Mouse (Mus musculus): ENCODE data around the gene Dcdc2a. TPM values are rescaled to one million over a fixed set of nuclear protein-coding genes. Genes with fewer than 3 reads are reported as not detected.

Dcdc2a gene
- total RNA-seq, 2 experiments from 2014 or later, result not detected

DNA sequence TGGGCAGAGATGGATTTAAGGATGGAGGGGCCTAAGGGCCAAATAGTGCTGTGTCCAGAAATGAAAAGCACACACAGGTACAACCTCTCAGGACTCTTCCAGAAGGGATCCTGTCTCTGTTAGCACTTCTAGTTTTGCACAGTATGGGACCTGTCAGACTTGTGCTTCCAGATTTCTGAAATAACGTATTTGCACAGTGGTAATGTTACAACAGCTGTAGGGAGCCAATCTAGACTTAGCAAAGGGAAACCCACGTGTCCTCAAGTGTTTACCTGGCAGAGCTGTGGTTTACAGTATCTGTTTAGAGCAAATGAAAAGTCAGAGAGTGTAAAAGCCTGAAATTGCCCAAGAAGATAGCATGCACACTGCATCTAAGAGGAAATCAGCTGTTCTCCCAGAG lies 104.1 kb downstream of the Dcdc2a start:
- ATAC-seq (replicated peaks; ENCODE audit: low FRiP score, poor library complexity, severe bottlenecking), result no peak

DNA sequence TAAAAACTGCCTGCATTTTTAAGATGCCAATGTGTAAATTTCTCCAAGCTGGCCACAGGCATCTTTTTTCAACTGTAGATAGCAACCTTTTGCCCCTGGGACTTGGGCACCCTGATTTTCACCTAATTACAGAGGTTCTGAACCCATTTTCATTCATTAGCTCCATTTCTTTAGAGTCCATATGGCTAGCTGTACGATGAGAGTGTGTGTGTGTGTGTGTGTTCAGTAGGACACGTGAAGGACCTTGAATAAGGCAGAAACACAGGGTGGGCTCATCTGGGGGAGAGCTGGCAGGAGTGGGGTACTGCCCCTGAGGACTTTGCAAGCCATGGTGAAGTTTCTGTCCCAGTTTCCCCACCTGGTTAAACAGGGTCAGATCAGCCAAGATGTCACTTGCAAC lies 105.0 kb downstream of the Dcdc2a start:
- ATAC-seq (replicated peaks; ENCODE audit: low FRiP score, poor library complexity, severe bottlenecking), result no peak

DNA sequence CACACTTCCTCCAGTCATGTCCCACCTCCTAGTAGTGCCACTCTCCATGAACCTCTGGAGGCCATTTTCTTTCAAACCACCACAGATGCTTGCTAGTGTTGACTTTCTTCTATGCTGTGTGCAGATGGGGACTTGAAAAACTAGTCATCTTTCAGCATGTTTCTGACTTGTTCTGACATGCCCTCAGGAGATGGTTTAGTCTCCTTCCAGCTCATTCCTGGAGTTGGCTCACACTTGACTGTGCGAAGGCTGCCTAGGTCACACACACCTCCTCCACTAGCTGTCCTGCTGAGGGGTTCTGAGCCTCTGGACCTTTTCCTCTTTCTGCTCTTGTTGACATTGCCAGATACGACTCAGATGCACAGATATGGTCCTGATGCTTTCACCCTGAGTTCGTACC lies 106.8 kb downstream of the Dcdc2a start:
- no peak for ATAC-seq (replicated peaks; ENCODE audit: low FRiP score, poor library complexity, severe bottlenecking)

DNA sequence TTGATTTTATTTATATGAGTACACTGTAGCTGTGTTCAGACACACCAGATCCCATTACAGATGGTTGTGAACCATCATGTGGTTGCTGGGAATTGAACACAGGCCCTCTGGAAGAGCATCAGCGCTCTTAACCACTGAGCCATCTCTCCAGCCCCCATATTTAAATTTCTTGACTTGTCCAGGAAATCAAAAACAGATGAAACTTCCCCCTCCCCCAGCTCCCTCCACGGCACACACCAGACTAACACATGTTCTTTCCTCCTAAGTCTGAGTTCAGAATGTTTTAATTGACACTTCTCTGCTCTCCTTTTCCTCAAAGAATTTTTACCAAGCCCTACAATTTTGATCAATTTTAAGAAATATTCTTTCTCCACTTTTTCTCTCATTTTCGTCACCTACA lies 113.1 kb downstream of the Dcdc2a start:
- no peak for ATAC-seq (replicated peaks; ENCODE audit: low FRiP score, poor library complexity, severe bottlenecking)

DNA sequence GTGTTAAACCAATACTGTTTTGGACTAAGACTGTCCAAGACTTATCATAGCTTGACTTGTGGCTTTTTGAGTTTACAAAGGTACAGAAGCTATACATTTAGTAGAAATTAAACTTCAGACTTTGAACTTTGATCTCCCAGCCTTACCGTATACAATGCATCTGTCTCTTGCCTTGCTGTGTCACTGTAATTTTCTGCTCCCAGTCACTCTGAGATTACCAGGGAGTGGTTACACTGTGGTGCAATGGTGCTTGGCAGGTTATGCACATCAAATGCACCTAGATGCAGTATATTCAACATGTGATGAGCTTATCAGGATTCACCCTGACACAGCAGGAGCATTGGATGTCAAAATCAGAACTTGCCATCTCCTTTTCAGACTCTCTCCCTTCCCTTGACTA lies 122.0 kb downstream of the Dcdc2a start:
- ATAC-seq (replicated peaks; ENCODE audit: low FRiP score, poor library complexity, severe bottlenecking), result no peak

DNA sequence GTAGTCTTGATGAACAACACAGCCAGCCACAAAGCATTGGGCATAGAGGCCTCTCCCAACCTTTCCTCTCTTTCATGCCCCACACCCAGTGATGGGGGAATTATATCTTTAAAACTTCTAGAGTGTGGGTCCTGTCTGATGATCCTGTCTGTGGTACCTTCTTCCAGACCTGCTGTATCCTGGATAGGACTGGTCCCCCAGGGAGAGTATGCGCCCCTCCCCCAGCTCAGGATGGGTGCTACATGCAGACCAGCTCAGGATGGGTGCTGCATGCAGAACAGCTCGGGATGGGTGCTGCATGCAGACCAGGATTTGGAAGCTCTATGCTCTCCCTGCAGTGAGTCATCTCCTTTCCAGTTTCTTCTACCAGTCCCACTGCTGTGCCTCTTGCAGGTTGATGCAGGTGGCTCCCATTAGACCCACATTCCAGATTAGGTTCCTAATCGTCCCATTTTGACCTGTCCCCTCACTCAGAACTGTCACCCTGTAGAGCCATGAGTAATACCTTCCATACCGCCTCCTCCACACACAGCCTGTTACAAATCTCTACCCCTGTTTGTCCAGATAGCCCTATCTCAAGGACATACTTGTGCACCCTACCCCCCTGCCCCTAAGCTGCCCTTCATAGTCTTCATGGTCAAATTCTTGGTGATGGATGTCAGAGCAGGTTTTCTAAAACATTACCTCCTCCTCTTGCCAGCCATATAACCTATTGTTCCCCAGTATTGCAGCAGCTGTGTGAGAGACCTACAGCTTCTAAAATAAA lies 122.6 kb downstream of the Dcdc2a start:
- no peak for ATAC-seq (replicated peaks; ENCODE audit: low FRiP score, poor library complexity, severe bottlenecking)

DNA sequence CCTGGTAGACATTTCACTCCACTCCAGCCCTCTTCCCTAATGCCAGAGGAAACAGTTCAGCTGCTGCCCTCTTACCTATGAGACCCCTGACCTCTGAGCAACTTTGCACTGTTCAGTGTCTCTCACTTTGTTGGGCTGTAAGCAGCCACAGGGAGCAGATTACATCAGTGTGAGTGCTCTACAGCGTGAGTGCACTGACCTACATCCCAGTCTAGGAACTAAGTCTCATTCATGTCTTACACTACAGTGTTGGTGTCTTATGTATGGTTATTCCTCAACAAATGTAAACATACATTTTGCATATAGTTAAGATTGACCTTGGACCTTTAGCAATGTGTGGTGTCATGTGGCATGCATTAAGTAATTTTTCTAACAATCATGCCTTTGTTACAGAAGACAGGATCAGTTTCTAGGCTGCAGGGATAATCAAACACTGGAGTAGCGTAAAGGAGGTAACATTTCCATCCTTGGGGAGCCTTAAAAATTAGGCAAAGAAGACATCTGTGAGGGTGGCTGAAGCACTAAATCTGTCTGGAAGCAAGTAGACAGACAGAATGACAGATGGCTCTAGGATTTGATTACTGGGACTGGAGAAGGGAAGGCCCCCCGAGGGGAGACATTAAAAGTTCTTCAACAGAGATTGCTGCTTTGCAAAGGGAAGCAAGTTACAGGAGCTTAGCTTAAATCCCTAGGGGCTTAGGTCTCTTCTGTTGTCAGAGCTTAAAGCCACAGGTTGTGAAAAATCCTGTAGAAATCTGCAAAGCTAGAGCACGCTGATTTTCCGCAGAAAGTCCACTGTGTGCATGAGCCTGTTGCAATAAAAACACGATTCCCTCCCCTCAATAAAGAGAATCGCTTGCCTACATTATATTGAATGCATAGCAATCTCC lies 130.9 kb downstream of the Dcdc2a start:
- no peak for ATAC-seq (replicated peaks; ENCODE audit: low FRiP score, poor library complexity, severe bottlenecking)

DNA sequence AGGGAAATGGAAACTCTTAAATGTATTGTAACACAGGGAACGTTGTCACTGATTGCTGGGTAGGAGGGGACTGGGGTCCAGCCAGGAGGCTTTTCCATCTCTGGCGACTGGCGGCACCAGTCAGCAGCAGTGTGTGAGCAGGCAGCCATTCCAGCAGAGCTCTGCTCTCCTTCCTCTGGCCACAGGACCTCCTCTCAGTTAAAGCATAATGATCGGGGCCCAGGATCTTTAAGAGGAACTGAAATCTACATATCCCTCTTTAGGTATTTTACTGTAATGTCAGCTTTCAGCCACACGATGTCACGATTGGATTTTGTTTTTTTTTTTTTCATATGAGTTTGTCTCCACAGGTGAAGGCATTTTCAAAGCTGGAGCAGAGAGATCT lies 131.5 kb downstream of the Dcdc2a start:
- no peak for ATAC-seq (replicated peaks; ENCODE audit: low FRiP score, poor library complexity, severe bottlenecking)

DNA sequence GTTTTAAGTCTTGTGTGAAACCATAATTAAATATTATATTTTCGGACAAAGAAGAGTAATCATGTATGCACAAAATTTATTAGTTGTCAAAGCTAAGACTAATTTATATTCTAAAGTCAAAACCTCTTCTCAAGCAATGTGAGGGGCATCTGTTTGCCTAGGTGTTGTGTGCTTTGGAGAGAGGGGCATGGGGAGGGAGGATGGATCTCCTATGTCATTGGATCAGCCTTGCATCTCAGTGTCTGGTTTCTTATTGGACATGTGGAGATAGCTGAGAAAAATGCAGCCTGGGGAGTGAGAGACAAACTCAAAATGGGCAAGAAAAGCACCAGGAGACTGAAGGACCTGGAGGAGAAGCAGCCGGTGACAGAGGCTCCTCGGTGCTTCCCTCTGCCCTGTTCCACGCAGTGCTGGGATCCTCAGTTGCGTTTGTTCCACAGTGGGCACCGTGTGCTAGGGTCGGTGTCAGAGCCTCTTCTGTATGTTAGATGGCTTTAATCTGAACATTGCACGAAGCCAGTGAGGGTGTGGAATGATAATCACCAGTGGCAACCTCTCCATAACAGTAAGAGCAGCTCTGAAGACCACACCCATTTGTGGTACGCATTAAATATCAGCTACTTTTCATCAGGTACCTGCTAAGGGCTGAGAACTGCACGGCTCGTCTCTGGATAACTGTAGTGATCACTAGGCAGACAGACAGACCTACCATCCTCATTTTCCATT lies 133.8 kb downstream of the Dcdc2a start:
- ATAC-seq (replicated peaks; ENCODE audit: low FRiP score, poor library complexity, severe bottlenecking), result no peak

DNA sequence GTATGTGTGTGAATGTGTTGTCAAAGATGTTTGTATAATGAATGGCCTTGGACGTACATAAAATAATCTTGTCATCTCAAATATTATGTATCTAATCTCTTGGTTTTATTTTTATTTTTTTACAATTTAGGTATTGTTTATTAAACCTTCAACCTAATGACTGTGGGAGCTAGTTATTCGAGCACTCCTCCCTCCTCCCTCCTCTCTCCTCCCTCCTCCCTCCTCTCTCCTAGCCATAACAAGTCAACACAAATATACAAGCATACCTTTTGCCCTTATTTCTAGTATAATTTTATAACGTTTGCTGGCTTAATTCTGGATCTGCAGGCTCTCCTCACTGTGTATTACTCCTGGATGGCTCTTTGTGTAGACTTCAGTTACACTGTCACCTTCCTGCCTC lies 134.4 kb downstream of the Dcdc2a start:
- ATAC-seq (replicated peaks; ENCODE audit: low FRiP score, poor library complexity, severe bottlenecking), result no peak

DNA sequence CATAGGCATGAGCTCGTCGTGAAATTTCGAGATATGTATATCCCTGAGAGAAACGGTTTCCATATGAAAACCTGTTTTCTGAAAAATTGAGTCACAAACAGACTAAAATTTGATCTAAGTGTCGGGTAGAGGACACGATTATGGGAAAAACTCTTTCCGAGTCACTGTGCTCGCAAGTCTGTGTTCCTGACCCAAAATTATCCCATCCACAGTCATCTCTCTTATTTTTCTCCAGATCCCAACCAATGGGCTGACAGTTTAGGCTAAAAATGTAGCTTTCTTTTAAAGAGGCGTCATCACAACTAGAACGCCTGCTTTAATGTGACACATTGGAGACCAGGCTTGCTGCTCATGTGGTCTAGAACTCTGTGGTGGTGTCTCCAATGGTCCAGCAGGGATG lies 139.9 kb downstream of the Dcdc2a start:
- ATAC-seq (replicated peaks; ENCODE audit: low FRiP score, poor library complexity, severe bottlenecking), result no peak

DNA sequence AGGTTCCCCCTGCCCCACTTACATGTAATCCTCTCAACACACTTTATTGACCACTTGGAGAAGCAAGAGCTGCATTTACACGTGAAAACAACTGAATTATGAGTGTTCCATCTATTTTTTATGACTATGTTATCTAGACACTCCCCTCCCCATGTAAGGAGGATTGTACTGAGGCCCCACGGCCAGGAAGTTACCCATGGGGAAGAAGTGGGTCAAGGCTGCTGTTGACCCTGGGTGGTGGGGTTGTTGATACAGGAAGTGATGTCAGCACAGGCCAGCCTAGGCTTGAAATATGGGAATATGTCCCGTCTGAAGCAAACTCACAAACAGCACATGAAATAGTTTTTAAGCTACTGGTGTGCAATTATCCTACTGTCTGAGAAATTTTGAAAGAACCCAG lies 144.1 kb downstream of the Dcdc2a start:
- ATAC-seq (replicated peaks; ENCODE audit: low FRiP score, poor library complexity, severe bottlenecking), result no peak

DNA sequence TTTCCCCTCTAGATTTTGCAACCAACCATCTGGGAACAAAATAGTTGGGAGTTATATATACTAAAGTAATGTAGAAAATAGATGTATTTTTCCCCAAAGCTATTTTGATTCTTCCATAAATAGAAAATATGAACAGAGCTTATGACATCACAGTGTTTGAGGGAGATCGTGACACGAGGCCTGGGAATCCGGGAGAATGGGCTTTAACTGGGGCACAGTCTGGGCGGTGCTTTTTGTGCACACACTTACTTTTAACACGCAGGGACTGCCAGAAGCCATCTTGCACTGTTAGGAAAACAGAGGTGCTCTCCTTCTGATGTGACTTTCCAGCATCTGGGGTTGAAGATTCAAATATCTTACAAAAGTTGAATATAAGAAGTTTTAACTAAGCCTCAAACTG lies 151.1 kb downstream of the Dcdc2a start:
- no peak for ATAC-seq (replicated peaks; ENCODE audit: low FRiP score, poor library complexity, severe bottlenecking)

DNA sequence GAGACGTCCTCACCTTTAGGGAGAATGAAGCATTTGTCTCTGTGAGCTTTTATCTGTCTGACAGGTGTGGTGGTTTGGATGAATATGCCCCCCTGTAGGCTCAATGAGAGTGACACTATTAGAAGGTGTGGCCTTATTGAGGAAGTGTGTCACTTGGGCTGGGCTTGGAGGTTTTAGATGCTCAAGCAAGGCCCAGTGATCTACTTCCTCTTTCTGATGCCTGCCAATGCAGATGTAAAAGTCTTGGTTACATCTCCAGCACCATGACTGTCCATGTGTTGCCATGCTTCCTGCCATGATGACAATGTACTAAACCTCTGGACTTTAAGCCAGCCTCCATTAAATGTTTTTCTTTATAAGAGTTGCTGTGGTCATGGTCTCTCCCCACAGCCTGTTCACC lies 162.6 kb downstream of the Dcdc2a start:
- ATAC-seq (replicated peaks; ENCODE audit: low FRiP score, poor library complexity, severe bottlenecking), result no peak

DNA sequence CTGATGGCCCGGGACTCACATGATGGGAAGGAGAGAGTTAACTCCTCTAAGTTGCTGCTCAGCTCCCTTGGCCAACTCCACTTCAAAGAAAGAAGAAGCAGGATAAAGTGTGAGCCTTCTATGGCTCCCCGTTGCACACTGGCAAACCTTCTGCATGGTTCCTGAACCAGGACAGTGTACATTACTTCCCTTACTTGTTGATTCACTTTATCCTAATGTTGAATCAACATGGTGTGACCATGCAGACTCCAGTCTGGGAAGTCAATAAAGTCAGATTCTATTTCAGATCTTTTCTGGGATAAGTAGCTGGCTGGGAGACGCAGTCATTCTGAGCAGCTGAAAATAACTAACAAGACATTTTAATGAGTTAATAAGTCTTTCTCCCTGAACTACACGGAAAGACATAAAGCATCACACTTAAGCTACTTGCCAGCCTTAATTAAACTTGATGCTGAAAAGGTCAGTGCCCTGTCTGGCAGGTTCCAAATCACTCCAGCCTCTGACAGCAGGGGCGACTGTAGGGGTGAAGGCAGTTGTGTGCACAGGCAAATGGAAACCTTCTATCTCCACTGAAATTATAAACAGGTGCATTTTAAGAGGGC lies 164.5 kb downstream of the Dcdc2a start:
- ATAC-seq (replicated peaks; ENCODE audit: low FRiP score, poor library complexity, severe bottlenecking), result no peak

DNA sequence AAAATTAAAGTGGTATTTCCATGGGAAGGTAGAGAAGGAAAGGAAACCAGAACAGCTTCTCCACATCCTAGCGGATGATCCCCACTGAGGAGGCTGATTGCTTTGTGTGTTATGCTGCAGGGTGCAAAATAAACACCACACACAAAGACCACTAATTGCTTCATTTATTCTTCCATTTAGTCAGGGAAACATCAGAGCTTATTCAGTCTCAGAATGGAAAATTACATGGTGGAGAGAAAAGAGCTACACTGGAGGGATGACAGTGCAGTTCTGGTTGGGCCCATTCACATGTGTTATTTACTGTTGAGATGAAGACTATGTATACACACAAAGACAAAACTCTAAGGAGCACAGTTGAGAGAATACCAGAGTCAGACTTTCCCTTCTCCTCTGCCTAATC lies 196.1 kb downstream of the Dcdc2a start:
- ATAC-seq (replicated peaks; ENCODE audit: low FRiP score, poor library complexity, severe bottlenecking), result no peak

DNA sequence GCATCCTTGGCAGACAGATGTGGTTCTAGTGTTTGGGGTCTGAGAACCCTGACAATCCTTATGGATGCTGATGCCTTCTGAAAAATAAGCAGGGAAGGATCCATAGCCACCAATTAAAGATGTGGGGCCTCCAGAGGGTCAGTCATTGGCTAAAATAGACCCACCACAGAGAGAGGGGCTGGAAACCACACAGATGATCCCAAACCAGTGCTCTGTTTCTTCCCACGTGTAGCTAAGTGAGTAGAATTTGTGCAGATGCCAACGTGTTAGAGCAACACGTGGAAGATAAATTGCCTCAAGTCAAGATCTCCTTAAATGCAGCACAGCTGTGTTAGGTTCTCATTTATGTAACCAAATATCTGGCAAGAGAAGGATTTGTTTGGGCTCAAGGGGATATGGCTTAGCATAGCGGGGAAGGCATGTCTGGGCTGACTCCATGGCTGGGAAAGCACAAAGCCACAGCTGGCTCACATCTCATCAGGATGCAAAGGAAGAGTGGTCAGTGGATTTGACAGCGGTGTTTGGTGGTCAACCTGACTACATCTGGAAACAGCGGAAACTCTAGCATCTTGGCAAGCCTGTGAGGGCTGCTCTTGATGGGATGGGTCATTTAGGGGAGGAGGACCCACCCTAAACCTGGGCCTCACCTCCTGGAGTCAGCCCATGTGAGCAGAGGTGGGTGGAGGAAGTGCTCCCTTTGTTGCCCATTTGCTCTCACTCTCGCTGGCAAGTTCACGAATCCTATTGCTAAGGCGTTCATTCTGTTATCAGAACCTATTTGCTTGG lies 198.9 kb downstream of the Dcdc2a start:
- no peak for ATAC-seq (replicated peaks; ENCODE audit: low FRiP score, poor library complexity, severe bottlenecking)

DNA sequence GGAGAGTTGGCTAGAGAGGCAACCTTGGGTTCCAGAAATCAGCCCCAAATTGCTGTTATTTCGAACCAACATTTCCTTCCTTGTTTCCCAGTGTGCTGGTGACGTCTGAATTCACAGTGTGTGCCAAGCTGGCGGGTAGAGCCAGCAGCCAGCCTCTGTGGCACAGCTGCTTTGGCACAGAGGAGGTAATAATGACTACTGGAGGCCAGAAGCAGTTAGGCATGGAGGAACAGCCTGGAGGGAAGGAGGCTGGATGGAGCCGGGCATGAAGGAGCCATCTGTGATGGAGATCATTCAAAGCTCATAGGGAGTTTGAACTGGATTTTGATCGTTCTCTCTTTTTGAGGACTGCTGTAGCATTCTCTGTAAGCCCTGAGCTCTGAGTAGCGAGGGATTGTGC lies 201.8 kb downstream of the Dcdc2a start:
- ATAC-seq (replicated peaks; ENCODE audit: low FRiP score, poor library complexity, severe bottlenecking), result no peak

Data from erythroblast, adult 5-6 weeks (primary cell).